Mouse (Mus musculus) liver, embryonic 18 days (tissue): Measurements from ENCODE around the gene Ffar4. TPM values are rescaled to one million over a fixed set of nuclear protein-coding genes. Genes with fewer than 3 reads are reported as not detected.

Experiments
- polyA plus RNA-seq: library from polyadenylated mRNA; depleted of rRNA; stranded (reverse); fragments of >200 nt; gene quantifications from 2 replicates; pipeline ENCODE4 v1.2.3, GENCODE M21; 2012; rRNA removed

The Ffar4 gene
- 8.2 and 9.5 TPM in 2 replicates for polyA plus RNA-seq

GRCm38 (mm10) chr19:38096858-38097758 is at the start of gene Ffar4:
Gene Ffar4, plus strand, starts transcription at chr19:38097071.

GRCm38 (mm10) chr19:38054720-38055192 is 42.1 kb upstream of the Ffar4 start, which contains the start of gene Cep55:
Gene Cep55, plus strand, starts transcription at chr19:38055011.

GRCm38 (mm10) chr19:38125219-38125610 is 28.3 kb downstream of the Ffar4 start, which contains the start of gene Rbp4:
Gene Rbp4, minus strand, starts transcription at chr19:38125281.

GRCm38 (mm10) chr19:38132481-38132880 is 35.6 kb downstream of the Ffar4 start, which contains the start of gene Pde6c:
Gene Pde6c, plus strand, starts transcription at chr19:38132781.

Other genes starting within 250 kb of the Ffar4 start
- gene Myof, start 53.5 kb upstream of the Ffar4 start, polyA plus RNA-seq = 13.3 and 17.4 TPM in 2 replicates
- 4.0 and 4.2 TPM in 2 replicates for gene Cep55, start 42.1 kb upstream of the Ffar4 start, polyA plus RNA-seq
- gene Rbp4, start 28.2 kb downstream of the Ffar4 start, polyA plus RNA-seq = 2,123 and 2,147 TPM in 2 replicates
- 6.7 and 7.8 TPM in 2 replicates for gene Pde6c, start 35.7 kb downstream of the Ffar4 start, polyA plus RNA-seq
- 8.1 and 10.0 TPM in 2 replicates for gene Fra10ac1, start 127.1 kb downstream of the Ffar4 start, polyA plus RNA-seq
- 0.01 TPM in 1 of 2 replicates, not detected in the other for gene Lgi1, start 167.5 kb downstream of the Ffar4 start, polyA plus RNA-seq